Mouse (Mus musculus) 416B (cell line): ENCODE data around the gene Ifitm1.

ENCODE experiments used
- DNase-seq: peaks from one replicate; pipeline ENCODE4 v3.0.0; 2011; ENCODE audit warnings: low read depth

The Ifitm1 gene

DNA sequence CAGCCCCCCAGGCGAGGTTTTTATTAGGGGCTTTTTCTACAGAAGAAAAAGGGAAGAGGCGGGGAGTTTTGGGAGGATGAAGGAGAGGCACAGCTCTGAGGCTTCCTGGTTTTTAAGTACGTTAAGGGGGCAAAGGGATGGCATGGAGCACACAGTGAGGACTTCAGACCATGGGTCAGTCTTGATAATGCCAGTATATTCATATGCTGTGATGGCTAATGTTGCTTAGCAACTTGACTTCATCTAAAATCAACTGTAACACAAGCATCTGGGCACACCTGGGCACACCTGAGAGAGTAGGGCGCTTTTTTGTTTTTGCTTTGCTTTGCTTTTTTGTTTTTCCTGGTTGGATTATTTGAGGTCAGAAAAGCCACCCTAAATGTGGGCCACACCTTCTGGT is at the start of gene Ifitm1:
TSS of gene Ifitm1 (plus strand) at position 301 of the 400 bp plus-strand sequence.
- DNase-seq: no peak

GRCm38 (mm10) chr7:140919911-140920310 is 47.1 kb upstream of the Ifitm1 start:
- DNase-seq: no peak

GRCm38 (mm10) chr7:140920418-140921029 is 46.5 kb upstream of the Ifitm1 start, which contains the start of gene Nlrp6:
Gene Nlrp6 (plus strand): TSS chr7:140920902.
- no peak for DNase-seq

GRCm38 (mm10) chr7:140921225-140921975 is 45.6 kb upstream of the Ifitm1 start:
- DNase-seq: no peak

DNA sequence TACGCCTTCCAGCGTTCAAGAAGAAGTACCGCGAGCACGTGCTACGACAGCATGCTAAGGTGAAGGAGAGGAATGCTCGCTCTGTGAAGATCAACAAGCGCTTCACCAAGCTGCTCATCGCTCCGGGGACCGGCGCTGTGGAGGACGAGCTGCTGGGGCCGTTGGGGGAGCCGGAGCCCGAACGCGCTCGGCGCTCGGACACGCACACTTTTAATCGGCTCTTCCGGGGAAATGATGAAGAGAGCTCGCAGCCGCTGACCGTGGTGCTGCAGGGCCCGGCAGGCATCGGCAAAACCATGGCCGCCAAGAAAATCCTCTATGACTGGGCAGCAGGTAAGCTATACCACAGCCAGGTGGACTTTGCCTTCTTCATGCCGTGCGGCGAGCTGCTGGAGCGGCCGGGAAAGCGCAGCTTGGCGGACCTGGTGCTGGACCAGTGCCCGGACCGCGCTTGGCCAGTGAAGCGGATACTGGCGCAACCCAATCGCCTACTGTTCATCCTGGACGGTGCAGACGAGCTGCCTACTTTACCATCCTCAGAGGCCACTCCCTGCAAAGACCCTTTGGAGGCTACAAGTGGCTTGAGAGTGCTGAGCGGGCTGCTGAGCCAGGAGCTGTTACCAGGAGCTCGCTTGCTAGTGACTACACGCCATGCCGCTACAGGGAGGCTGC is 44.5 kb upstream of the Ifitm1 start:
- no peak for DNase-seq

DNA sequence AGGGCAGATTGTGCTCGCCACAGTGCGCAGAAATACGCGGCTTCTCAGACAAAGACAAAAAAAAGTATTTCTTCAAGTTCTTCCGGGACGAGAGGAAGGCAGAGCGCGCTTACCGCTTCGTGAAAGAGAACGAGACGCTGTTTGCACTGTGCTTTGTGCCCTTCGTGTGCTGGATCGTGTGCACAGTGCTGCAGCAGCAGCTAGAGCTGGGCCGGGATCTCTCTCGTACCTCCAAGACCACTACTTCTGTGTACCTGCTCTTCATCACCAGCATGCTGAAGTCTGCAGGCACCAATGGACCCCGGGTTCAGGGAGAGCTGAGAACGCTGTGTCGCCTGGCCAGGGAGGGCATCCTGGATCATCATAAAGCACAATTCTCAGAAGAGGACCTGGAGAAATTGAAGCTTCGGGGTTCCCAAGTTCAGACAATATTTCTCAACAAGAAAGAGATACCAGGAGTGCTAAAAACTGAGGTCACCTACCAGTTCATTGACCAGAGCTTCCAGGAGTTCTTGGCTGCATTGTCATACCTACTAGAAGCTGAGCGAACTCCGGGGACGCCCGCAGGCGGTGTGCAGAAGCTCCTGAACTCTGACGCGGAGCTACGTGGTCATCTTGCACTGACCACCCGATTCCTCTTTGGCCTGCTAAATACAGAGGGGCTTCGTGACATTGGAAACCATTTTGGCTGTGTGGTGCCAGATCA is 43.8 kb upstream of the Ifitm1 start:
- DNase-seq: no peak

DNA sequence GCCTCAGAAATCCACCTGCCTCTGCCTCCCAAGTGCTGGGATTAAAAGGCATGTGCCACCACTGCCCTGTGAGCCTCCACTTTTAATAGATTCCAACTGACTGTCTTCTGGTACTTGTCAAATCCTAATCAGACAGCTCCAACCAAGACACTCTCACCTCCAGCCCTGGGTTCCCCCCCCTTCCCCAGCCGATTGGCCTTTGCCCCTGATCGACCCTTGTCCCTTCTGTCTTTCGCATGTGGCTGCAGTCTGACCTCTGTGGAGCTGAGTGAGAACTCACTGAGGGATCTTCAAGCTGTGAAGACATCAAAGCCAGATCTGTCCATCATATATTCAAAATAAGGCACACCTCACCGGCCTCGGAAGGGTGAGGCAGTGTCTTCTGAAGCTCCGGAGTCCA is 39.8 kb upstream of the Ifitm1 start:
- no peak for DNase-seq

DNA sequence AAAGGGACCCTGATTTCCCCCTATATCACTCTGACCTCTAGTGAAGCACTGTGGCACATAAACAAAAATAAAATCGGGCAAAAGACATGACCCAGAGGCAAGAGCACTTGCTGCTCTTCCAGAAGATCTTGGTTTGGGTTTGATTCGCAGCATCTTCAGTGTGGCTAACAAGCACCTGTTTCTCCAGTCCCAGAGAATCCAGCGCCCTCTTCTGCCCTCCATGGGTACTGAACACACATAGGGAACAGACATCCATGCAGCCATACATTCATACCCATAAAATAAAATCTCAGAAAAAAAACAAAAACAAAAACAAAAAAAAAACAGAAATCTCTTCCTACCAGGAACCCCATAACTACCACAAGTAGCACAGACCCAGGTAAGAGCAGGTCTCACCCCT is 28.6 kb upstream of the Ifitm1 start:
- peak; percentile 58 for DNase-seq

GRCm38 (mm10) chr7:140938896-140939295 is 28.1 kb upstream of the Ifitm1 start:
- no peak for DNase-seq

GRCm38 (mm10) chr7:140939669-140940171 is 27.3 kb upstream of the Ifitm1 start:
- DNase-seq: no peak

DNA sequence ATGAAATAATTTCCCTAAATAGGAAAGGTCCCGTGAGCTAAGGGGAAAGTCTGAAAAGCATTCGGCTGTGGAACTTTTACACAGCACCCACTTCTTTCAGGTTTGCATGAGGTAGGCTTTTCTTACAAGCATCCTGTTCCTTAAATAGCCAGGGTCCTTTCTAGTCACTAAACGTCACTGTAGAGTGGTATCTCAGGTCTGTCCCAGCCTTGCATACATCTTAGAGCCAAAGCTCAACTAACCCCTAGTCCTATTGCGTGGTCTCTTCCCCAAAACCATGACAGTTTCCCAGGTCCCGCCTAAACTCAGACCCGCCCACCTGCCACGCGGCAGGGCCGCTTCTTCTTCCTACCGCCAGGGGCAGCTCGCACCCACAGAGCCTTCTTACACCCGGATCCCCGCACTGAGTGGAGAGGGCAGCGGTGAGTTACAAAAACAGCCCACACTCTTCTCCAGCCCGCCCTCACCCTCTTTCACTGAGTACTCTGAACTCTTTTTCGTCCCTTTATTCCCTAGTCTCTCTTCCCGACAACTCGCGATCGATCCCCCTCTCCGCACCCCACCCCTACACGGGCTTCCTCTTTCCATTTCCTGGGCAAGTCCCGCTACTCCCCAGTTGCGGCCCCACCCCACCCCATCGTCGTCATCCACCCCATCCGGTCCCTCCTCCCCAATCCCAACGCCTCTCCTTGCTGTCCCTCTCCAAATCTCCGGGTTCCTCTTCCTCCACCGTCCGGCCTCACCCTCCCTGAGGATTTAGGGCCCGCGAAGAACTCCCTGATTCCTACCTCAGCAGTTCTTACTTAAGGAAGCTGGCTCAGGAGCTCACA is 25.6 kb upstream of the Ifitm1 start, which contains the start of gene Pgghg:
TSS of gene Pgghg (plus strand) at position 170 of the 830 bp plus-strand sequence.
- DNase-seq: peak; percentile 96

DNA sequence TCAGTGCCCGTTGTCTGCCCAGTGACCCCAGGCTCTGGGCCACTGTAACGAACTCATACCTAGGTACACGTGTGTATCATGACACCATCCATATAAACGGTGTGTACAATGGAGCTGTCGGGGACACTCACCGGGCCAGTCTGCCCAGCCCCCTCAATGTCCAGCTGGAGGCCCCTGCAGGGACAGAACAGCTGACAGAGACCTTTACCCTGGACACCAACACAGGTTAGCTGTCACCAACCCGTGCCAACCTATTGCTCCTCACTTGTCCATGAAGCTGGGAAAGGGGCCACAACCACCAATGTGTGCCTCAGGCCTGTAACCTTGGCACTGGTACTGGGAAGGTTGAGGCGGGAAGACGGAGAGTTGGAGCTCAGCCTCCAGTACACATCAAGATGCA is 24.7 kb upstream of the Ifitm1 start:
- no peak for DNase-seq

- no peak for DNase-seq
These were observed 24.2 kb upstream of the Ifitm1 start for GRCm38 (mm10) chr7:140942811-140943210.

GRCm38 (mm10) chr7:140943356-140943755 is 23.7 kb upstream of the Ifitm1 start:
- DNase-seq: peak; percentile 35

GRCm38 (mm10) chr7:140944236-140944635 is 22.8 kb upstream of the Ifitm1 start:
- DNase-seq: no peak

DNA sequence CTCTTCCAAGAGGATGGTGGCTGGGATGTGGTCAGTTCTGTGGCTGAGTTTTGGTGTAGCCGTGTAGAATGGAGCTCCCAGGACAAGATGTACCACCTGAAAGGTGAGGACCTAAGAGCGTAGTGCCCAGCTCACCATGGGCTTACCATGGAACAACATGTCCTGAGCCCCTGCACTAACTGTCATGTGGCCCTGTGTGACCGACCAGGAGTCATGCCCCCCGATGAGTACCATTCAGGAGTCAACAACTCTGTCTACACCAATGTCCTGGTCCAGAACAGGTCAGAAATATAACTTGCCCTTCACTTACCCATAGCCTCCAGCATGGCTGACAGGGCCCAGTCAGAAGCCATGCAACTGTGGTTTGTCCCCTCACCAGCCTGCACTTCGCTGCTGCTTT is 21.8 kb upstream of the Ifitm1 start:
- no peak for DNase-seq

DNA sequence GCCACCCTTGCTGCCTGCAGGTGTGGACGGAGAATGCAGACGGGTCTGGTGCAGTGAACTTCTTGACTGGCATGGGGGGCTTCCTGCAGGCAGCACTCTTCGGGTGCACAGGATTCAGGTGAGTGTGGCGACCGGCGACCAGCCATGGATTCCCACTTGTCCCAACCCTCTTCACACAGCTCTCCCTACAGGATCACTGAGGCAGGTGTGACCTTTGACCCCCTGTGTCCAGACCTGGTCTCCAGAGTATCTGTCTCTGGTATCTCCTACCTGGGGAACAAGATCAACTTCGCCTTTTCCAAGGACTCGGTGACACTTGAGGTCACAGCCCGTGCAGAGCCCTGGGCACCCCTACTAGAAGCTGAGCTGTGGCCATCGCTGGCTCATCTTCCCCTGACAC is 20.7 kb upstream of the Ifitm1 start:
- no peak for DNase-seq

- peak; percentile 98 for DNase-seq
These were observed 20.0 kb upstream of the Ifitm1 start for GRCm38 (mm10) chr7:140946980-140947379.

GRCm38 (mm10) chr7:140948161-140948560 is 18.9 kb upstream of the Ifitm1 start:
- DNase-seq: no peak

DNA sequence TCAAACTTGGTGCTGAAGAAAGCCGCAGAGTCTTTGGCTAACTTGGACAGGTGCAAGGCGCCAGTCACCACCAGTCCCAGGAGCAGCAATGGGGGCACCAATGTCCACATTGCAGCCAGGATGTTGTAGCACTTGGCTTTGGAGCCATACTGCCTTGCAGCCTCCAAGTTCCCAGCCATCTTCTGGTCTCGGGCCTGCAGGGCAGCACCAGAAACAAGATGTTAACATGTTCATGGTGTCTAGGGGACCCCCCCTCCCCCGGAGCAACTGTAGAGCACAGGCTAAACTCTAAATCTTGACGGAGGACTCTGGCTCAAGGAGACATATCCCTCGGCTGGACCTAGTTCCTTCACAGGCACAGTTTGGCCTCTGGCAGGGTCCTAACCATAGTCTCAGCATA is 17.8 kb upstream of the Ifitm1 start:
- DNase-seq: no peak

- no peak for DNase-seq
These were observed 17.0 kb upstream of the Ifitm1 start, which contains the start of gene Ifitm5 for GRCm38 (mm10) chr7:140949824-140950530. Gene Ifitm5 (minus strand): TSS chr7:140950291.
